Mouse (Mus musculus) activated CD4-positive, CD25-positive, alpha-beta regulatory T cell, adult 4 months (primary cell): ENCODE results near the gene Ccl6. TPM values are rescaled to one million over a fixed set of nuclear protein-coding genes. Genes with fewer than 3 reads are reported as not detected.

ENCODE experiments used
- ATAC-seq: one replicate; pipeline ENCODE4 v1.8.0; 2017
- polyA plus RNA-seq, 2 experiments: library from polyadenylated mRNA; unstranded; fragments of 100-300 nt; shearing (Covaris generic); gene quantifications; one replicate each; pipeline ENCODE4 v1.2.1; 2017

The Ccl6 gene
- polyA plus RNA-seq, 2 experiments from 2014 or later: 1.4 TPM; not detected in 1

DNA sequence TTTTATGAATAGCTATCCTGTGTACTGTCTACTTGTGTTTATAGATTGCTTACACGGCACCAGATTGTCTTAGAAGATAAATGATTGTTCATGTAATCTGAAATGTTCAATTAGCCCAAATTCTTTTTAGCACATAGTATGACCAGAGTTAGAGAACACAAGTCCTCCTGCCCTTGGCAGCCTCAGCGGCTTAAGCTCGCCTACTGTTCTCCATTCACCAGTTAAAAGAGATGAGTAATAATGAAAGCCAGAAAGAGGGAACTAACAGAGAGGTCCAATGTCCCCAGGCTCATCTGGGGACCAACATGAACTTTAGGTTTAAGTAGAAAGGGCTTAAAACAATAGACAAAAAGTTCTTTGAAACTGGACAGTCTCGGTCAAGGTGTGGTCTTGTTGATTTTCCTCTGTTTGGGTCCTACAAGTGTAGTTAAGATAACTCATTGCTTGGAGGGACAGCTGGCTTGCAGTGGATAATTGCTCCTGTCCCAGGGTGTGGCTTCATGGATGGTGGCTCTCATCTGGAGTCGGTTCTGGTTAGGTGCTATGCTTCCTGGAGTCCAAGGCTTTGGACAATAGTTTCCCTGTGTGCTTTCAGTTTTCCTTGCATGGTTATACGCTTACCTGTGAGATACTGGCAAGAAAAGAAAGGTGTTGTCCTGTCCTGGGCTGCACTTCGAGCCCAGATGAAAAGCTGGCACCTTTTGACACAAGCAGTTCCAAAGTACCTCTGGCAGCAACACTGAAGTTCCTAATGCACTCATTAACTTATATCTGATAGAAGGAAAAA, 3.0 kb upstream of the Ccl6 start:
- ATAC-seq: no peak

DNA sequence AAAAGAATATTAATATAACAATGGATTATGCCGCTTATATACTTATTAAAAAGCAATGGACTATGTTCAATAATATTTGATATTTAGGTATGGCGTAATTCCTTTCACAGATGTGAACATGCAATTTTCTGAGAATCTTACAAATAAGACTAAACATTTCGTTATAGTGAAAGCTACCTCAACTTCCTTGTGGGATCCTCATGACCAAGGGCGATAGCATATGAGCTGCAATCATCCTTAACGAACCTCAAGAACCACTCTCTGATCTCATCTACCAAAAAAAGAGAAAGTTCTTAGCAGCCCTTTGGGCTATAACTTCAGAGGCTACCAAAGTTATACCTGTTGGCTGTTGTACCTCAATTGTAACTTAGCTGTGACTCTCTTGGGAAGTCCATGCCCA, 566 bp upstream of the Ccl6 start:
- ATAC-seq: no peak

DNA sequence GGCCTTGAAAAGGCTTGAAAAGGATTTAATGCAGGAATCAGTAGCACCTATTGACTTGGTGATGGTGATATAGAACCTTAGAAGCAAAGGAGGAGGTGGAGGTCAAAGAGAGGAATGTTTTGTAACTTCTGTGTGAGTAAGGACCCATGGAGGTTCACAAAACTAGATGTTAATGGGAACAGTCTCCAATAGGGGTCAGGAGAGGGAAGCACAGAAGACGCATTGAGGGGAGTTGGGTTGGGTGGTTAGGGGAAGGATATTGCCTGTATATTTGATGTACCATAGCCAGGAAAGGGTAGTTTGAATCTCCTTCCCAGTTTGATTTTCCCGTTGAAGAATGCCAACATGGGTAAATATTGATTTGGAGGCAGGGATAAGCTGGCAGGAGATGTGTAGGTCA, 8.7 kb downstream of the Ccl6 start:
- ATAC-seq: no peak

DNA sequence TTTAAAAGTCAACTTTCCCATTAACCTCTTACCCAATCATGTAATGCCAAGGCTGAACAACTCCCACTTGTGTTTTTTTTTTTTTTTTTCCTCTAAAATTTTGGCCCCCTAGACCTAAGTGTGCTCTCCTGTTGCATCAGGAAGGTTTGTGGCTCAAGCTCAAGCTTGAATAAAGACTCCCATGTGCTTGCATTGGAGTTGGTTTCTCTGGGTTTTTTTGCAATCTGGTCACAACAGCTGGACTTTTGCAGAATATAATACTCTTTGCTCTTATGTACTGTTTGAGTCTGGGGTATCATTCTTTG, 9.5 kb downstream of the Ccl6 start:
- no peak for ATAC-seq

DNA sequence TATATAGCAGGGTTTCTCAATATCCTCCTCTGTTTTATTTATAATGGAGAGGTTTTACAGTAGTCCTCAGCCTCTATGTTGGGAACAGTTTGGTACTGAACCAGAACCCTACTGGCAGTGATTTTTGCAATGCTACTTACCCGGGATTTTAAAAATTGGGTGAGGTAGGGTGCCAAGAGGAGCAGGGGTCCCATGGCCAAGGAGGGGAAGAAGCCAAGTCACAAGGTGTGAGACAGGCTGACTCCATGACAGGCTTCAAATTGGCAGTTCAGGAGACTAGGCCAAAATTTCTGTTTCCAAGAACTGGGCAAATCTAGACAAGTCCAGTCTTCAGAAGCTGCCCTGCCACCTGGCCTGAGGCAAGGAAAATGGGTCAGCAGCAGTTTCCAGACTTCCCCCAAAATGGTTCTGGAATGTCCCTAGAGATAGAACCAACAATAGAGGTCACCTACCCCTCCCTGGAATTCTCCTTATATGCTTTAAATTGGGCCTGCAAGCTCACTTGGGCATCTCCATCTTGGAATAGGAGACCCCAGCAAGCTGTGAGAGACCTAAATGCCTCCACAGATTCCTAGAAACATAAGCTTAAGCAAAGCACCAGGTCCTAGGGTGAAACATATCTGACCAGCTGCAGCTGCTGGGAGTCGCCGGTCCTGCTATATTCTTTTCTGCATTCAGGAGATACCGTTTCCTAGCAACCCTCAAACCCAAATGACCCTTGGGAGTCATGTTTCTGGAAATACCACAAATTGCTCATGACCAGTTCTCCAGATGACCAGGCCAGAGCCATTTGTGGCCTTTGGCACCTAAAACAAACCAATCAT, 10.0 kb downstream of the Ccl6 start:
- ATAC-seq: no peak

DNA sequence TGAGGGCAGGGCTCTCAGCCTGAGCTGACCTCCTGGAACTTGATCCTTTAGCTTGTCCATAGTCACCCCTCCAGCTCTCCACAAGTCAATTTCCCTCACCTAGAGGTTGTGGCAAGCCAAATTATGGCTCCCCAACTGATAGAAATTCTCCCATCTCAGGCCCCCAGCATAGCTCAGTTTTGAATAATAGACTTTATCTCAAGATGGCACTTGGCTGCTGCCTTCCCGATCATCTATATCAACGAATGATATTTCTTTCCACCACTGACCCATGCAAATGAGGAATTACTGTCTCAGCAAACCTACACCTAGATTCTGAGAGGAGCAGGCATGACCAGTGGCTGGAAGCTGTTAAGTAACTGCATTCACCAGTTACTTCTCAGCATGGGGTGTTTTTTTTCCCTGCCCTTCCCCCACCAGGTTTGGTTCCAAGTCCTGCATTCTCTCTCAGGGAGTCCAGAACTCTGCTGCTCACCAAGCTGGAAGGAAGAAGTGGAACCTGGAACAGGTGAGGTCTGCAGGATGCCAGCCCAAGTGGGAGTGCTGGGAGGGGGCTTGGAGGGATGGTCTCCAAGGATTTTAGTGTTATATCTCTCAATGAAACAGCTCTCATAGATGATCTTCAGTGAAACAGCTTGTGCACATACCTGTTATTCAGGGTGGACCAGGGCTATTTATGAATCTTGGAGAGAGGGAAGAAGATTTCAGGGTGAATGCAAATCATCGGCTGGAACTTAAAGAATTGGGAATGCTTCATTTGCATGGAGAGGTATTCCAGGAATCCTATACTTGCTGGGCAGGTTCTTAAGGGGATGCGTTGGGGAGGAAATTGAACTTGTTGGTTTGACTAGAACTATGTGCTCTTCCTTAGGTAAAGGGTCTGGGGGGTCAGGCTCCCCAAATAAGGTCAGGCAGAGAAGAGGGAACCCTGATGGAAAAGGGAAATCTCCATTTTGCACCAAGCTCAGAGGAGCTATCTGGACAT, 11.0 kb downstream of the Ccl6 start:
- no peak for ATAC-seq

DNA sequence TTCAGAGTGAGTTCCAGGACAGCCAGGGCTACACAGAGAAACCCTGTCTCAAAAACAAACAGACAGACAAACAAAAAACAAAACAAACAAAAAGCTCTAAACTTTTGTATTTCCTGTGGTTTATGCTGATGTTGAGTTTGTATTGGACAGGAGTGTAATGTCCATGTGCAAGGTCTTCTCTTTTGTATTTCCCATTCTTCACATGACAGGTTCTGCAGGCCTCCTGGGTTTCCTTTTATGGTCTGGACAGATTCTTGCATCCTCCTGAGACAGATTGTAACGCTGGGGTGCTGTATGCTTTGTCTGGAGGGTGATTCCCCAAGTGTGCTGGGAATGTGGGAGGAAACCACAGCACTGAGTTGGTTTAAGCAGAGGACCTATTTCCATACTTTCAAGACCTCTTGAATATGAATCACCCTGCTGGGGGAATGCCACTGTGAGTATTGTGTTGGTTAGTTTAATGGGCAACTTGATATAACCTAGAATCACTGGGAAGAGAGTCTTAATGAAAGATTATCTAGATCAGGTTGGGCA, 12.1 kb downstream of the Ccl6 start:
- no peak for ATAC-seq

DNA sequence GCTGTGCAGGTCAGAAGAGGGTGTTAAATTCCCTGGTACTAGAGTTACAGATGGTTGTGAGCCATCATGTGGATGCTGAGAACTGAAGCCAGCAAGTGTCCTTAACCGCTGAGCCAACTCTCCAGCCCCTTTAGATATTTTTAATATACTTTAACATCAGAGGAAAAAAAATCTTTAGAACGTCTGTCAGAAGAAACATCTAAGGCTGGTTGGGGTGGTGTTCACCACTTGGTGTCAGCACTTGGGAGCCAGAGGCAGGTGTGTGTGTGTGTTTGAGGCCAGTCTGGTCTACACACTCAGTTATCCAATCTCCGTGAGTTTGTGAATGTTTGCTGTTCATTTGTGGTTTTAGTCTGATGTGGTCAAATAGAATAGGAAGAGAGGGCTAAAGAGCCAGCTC, 13.9 kb downstream of the Ccl6 start:
- no peak for ATAC-seq

DNA sequence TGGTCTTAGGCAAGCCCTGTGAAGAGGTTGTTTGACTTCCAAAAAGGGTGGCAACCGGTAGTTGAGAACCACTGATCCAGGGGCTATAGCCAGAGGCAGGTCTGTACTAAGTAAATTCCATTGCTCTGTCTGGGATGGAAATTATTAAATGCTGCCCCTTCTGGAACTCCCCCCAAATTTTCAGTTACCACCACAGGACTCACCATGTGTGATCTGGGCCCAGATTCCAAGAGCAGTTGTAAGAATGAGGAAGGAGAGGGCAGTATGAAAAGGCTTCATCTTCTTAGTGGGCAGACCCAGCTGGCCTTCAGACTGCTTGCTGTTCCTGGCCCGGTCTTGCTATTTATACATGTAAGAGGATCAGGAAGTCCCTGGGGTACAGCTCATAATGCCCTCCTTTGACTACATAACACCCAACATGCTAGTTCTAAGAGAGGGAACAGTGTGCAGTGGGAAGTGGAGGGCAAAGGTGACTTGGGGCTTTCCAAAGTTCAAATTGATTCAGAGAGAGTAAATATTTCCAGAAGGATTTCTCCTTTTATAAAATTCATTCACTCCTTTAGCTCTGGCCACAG, 14.6 kb downstream of the Ccl6 start, which contains the start of gene Ccl9:
Ccl9 (minus strand) TSS at position 451 of the 575 bp plus-strand sequence.
- no peak for ATAC-seq

DNA sequence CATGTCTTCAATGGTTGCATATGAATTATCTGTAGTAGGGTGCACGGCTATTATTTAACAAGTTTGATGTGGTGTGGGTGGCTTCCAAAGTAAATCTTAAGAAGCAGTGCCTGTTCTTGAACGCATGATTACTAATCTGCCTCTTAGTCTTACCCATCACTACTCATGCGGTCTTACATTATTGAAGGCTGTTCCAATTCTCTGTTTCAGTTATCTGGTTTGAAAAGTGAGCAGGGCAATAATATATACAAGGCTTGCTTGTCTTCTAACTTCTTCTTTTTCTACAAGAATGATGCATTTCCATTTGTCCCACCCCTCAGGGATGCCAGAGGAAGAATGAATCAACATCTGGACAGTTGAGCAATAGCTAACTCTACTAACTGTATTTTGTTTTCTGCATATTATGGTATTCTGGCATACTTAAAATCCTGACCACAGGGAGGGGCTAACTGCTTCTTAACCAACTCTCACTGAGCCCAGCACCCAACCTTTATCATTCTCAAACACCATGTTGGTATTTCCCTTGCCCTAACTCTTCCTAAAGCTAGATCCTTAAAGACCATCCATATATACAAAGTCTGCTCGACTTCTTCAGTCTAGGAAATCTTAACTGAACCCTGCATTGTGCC, 15.8 kb downstream of the Ccl6 start:
- no peak for ATAC-seq

DNA sequence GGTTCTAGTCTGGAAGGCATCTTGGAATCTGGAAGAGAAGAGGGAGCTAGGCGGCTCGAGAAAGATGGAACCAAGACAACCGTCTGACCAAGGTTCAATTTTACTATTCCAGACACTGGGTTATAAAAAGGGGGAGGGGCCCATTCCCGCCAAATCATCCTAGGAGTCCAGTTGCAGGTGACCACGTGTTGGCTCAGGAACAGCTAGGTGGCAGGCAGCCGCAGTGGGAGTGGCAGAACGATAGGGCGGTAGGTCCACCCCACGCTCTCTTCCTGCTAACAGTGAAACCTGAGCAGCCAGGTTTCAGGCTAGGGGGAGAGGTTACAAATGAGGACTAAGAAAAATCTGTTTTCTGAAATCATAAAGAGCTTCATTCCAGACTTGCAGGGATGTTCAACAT, 20.1 kb downstream of the Ccl6 start:
- no peak for ATAC-seq

DNA sequence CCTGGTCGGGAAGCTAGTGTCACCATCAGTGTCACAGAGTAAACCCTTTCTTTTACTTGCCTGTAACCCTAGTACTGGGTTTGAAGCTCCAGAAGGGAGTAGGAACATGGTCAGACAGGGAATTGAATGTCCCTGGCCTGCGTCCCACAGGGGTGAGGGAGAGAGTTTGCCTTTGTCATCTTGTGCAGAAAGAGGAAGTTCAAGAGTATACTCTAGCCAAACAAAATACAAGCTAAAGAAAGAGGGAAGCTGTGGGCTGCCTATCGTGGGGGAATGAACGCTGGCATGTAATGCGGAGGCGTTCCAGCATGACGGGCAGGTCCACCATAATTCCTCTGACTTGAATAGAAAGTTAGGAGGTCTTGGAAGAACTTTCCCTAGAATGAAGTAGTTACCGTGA, 20.7 kb downstream of the Ccl6 start:
- no peak for ATAC-seq

DNA sequence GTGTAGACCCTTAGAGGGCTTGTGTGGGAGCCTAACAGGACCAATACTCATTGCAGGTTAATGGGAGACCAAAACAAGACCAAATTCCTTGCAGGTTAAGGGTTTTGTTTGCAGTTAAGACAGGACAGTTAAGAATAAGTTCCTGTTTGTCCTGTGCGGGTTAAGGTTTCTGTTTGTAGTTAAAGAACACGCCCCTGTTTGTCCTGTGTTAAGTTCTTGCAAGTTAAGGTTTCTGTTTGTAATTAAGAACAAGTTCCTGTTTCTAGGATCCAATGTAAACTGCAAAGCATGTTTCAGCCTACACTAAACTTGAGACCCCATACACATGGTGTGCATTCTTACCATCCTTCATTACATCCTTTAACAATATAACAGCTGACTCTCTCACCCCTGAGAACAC, 22.7 kb downstream of the Ccl6 start:
- no peak for ATAC-seq

DNA sequence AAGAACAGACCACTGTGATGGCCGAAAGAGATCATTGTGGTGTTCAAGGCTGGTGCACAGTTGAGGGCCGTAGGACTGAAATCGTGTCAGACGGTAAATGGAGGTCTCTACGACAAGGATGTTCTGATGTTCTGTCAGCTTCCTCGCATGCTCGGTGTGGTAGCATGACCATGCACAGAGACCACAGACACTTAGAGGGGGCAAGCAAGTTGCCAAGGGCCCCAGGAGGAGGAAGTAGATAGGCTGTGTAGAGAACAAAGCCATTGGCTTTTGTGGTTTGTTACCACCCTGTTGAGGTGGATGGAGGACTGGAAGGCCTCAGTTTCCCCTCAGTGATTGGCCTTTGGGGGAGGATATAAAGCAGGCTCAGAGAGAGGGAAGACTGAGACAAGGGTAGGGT, 23.6 kb downstream of the Ccl6 start:
- no peak for ATAC-seq

DNA sequence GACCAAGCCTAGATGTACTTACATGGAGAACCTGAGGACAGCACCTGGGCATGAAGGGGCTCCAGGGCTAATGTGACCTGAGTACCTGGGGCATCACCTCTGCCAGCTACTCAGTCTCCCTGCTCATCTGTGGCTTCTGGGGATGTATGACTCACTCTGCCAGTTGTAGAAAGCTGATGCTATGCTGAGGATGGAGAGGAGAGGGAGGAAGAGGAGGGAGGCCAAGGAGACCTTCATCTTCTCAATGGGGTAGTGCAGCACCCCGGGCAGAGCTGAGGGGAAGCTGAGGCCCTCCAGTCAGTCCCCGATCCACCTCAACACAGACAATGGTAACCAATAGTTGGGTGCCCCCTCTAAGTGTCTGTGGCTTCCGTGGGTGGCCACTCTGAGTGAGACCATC, 24.1 kb downstream of the Ccl6 start:
- no peak for ATAC-seq

DNA sequence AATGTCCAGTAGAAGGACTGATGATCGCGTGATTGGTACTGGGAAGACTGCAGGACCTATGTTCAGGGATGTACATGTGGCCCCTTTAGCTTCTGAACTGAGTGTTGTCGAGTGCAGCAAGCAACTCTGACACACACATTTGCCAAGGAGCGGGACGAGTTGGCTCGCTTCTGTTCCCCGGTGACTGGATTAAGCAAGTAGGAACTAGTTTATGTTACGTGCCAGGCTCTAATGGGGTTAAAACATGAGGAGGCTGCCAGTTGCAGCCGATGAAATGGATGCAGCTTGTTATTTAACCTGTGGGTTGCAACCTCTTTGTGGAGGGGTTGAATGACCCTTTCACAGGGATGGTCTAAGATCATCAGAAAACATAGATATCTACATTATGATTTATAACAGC, 24.8 kb downstream of the Ccl6 start:
- no peak for ATAC-seq

DNA sequence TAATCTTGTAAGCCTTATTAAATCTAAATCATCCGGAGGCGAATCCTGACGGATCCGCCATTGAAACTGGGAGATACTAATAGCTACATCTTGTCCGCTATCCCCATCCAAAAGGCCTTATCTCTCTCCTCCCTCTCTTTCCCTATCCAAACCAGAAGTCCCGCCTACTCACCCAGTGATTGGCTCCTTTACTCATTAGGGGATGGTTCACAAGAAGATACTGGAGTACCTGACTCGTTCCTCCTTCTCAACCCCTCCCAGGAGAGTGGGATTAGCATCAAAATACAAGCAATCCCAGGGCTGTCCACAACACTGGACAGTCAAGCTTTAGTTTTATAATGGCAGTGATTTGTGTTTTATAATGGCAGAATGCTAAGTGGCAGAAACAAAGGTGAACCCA, 25.6 kb downstream of the Ccl6 start:
- ATAC-seq: no peak

DNA sequence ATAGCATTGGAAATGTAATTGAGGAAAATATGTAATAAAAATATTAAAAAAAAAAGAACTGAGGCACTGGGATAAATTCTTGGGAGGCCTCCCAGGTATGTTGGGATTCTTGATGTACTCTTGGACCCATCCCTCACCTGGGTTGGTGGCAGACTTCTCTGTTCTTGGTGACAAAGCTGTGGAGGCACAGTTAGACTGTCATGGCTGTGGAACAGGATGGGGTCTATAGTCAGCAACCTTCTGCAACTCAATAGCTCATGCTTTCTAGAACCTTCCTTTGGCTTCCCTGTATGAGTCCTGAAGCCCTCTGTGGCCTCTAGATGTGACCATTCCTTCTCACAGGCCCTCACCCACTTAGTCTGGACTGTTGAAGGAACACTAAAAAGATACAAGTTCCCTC, 26.3 kb downstream of the Ccl6 start:
- no peak for ATAC-seq

DNA sequence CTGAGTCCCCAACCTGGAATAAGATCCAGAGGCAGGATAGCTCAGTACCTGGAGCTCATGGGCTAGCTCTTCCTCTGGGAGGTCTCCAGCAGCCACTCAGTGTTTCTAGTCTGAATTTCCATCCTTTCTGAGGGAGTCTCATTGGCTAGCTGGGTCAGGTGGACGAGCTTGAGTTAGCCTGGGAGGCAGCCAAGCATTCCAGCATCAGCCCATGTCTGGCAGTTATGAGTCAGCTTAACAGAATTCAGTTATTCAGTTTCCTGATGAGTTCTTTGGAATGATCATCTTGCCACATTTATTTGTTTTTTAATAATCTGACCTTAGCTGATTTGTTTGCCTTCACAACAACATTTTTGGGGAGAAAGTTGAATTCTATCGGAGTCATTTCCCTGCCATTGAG, 29.1 kb downstream of the Ccl6 start:
- ATAC-seq: no peak

DNA sequence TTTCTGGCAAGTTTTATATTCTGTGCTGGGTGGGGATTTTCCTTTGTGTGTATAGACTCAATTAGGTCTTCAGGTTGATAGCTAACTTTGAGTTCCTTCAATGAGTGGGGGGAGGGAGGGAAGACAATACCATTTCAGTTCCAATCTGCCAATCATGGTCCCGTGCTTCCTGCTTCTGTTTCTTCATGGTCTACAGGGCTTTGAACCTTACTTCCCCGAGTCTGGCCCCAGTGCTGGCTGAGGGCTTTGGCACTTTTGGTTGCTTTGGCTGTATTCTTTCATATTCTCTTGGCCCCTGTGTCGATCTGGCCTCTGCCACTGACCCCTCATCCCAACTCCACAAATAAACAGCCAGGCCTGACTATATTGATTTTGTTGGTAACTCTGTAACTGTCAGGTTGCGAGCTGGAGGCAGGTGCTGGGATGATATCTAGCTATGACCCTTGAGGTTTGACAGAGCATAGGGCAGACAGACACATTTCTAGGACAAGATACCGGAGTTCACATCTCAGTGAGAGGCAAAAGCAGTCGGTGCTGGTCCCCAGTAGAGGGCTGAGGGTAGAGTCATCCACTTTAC, 30.5 kb downstream of the Ccl6 start:
- no peak for ATAC-seq

DNA sequence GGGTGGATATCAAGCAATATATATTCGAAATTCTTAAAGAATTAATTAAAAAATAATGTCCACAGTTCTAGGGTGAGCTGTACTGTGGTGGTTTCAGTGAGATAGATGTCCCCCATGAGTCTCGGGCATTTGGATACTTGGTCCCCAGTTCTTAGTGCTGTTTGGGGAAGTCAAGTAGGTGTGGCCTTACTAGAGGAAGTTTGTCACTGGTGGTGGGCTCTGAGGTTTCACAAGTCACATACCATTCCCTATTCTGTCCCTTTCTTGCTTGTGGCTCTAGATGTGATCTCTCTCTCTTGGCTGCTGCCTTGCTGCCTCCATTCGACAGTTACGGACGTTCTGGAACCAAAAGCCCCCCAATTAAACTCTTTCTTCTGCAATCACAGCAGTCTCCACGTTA, 32.5 kb downstream of the Ccl6 start:
- ATAC-seq: no peak

DNA sequence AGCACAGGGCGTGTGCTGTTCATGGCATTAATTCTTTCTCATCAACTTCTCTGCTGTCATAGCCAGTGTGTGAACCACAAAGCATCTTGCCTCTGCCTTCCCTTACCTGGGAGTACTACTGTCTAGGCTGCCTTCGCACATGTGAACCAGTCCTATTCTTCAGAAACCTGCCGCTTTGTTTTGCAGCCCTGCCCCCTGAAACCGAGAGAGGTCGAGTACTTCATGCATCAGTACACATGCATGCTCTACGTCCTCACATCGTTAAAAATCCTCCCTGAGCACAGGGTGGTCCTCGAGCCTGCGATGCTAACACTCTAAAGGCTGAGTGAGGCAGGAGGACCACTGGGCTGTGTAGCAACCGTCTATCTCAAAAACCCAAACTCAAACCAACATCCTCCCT, 35.8 kb downstream of the Ccl6 start:
- no peak for ATAC-seq
